Mouse (Mus musculus) hindbrain, embryonic 12.5 days (tissue): ENCODE data around the gene 5430402E10Rik. TPM values are rescaled to one million over a fixed set of nuclear protein-coding genes. Genes with fewer than 3 reads are reported as not detected.
"Not testable (repeated sequence)": the region's sequence is repeated elsewhere in the genome, so short reads cannot be mapped to it uniquely, and the experiment has no call there.

Experiments
- ATAC-seq: fragments of 200-750 bp; cut with Nextera tagmentation; 2 replicates; pipeline ENCODE4 v1.8.0; 2017; ENCODE audit warnings: moderate TSS enrichment; ENCODE audit not compliant: low FRiP score
- H3K27ac ChIP-seq: fragments of 300-500 bp; sonication (generic); 2 replicates; pipeline ENCODE4 v1.5.1; 2016; ENCODE audit warnings: mild to moderate bottlenecking
- H3K27me3 ChIP-seq: fragments of 300-500 bp; sonication (generic); 2 replicates; pipeline ENCODE4 v1.6.1; 2016; ENCODE audit warnings: mild to moderate bottlenecking
- H3K36me3 ChIP-seq: fragments of 300-500 bp; sonication (generic); 2 replicates; pipeline ENCODE4 v1.6.1; 2016; ENCODE audit warnings: mild to moderate bottlenecking
- H3K4me1 ChIP-seq: fragments of 300-500 bp; sonication (generic); 2 replicates; pipeline ENCODE4 v1.6.1; 2016
- H3K4me2 ChIP-seq: fragments of 300-500 bp; sonication (generic); replicated peaks from 2 replicates; pipeline ENCODE4 v1.6.1; 2016; ENCODE audit warnings: mild to moderate bottlenecking
- H3K4me3 ChIP-seq: fragments of 300-500 bp; sonication (generic); 2 replicates; pipeline ENCODE4 v1.5.1; 2016; ENCODE audit warnings: mild to moderate bottlenecking
- H3K9ac ChIP-seq: fragments of 300-500 bp; sonication (generic); 2 replicates; pipeline ENCODE4 v1.6.1; 2016; ENCODE audit warnings: mild to moderate bottlenecking, moderate library complexity
- H3K9me3 ChIP-seq: fragments of 300-500 bp; sonication (generic); replicated peaks from 2 replicates; pipeline ENCODE4 v1.6.1; 2016; ENCODE audit warnings: mild to moderate bottlenecking
- WGBS: fragments of 180-500 bp; shearing (Covaris S2); methylation state at CpG from one replicate; pipeline ENCODE4 v1.1.7; 2016; 5-methylcytosine and 5-hydroxymethylcytosine counted together
- polyA plus RNA-seq: library from polyadenylated mRNA; unstranded; fragments of >200 nt; fragmentation: Nextera tagmentation; extraction: Ambion mirVana; gene quantifications from 2 replicates; pipeline ENCODE4 v1.2.1, GENCODE M21; 2016

The 5430402E10Rik gene
- polyA plus RNA-seq: not detected in 2 replicates

GRCm38 (mm10) chrX:77924962-77925361, at the start of gene 5430402E10Rik:
TSS of gene 5430402E10Rik (minus strand) at chrX:77925062.
- H3K9ac ChIP-seq, H3K36me3 ChIP-seq, H3K4me2 ChIP-seq, ATAC-seq, H3K4me1 ChIP-seq, H3K27me3 ChIP-seq, H3K9me3 ChIP-seq, H3K27ac ChIP-seq, H3K4me3 ChIP-seq: not testable (repeated sequence)
- 100% methylated on average over 1 of the region's 1 CpGs for WGBS

GRCm38 (mm10) chrX:77880033-77880432, 44.8 kb downstream of the 5430402E10Rik start:
- not testable (repeated sequence) for H3K27ac ChIP-seq, H3K4me3 ChIP-seq, H3K9ac ChIP-seq, H3K36me3 ChIP-seq, H3K9me3 ChIP-seq, H3K4me2 ChIP-seq, H3K27me3 ChIP-seq, ATAC-seq, H3K4me1 ChIP-seq
- 39% methylated on average over 2 of the region's 4 CpGs for WGBS

Other genes starting within 250 kb of the 5430402E10Rik start
- 24.4 and 27.5 TPM in 2 replicates for gene Prkx, start 128.8 kb downstream of the 5430402E10Rik start, polyA plus RNA-seq
- not detected in 2 replicates for gene Pbsn, start 71.4 kb downstream of the 5430402E10Rik start, polyA plus RNA-seq
- not detected in 2 replicates for gene Gm14744, start 60.3 kb downstream of the 5430402E10Rik start, polyA plus RNA-seq
- gene Obp1a, start 166.3 kb upstream of the 5430402E10Rik start, polyA plus RNA-seq: not detected in 2 replicates
- not detected in 2 replicates for gene Gm5938, start 200.4 kb upstream of the 5430402E10Rik start, polyA plus RNA-seq